Mouse (Mus musculus) cerebellum, postnatal 10 days (tissue): ENCODE measurements around the gene Dusp14.
A peak's percentile ranks its signal among the peaks of the same experiment; 100 is the strongest.

Experiments used
- DNase-seq, 2 experiments: peaks; one replicate each; pipeline ENCODE4 v3.0.0; 2021; ENCODE audit warnings: mixed read lengths in 2 of 2

The Dusp14 gene

DNA sequence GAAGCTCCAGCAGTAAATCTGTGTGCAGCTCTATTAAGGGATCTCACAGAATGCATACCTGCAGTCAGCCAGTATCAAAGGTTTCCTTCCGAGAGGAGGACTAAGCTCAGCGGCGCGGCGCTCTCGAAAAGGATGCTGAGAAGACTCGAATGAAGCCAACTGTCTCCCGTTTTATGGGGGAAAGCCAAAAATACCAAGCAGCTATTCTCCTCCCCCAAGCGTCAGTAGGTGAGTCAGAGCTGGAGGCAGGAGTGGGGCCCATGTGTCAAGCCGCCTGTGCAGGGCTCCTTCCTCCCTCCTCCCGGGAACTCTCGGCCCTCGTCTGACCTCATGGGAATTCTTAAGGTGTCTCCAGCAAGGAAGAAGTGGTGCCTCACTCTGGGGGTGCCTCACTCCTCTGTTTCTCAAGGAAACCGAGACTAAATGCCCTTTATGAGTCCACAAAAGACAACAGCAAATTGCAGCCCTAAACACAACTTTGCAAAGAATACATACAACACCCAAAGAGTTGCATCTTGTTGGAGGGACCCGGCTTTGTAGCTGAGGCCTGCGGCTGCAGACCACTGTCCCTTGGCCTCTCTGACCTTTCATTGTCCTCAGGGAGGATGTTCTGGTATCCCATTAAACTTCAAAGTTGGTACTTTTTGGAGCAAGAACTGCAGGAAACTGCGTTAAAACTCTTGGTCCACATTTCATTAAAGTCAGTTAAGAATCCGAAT lies 2.0 kb downstream of the Dusp14 start:
- DNase-seq: peak; percentile 78 to 80

DNA sequence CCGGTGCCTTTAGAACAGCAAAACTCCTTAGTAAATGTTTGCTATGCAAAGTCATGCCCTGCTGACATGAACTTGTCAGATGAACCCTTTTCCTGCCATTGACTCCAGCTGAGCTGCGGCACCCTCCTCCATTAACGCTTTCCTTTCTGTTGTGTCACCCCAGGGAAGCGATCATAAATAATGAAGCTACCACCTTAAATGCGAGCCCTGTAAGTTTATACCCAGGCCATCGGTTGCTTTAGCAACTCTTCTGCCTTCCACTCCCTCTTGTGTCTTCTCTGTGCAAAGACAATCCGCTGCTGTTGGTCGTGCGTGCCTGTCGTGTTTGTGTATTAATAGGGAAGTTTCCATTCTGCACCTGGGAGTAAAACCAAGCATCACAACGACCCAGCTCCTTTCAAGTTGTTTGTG lies 3.0 kb downstream of the Dusp14 start:
- peak; percentile 60 to 67 for DNase-seq

DNA sequence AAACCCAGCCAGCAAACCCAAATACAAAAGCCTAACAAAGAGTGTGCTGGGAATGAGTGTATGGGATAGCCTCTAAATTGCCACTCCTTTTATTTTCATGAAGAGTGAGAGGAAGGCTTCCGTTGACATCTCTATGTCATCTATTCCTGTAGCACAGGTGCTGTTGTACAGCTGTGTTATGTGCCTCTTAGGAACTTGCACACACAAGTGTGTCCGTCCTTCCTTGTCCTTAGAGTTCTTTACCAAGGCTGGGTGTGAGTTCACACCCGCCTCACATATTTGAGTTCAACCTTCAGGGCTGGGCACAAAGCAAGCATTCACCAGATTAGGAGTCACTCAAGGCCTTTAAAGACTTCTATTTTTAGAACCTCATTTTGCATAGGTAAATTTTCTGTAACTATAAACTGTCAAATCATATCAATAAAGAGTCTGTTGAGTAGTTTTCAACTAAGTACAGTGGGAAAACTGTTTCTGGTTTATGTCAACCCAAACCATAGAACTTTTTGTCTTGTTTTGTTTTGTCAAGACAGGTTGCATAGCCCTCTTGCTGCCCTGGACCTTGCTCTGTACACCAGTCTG lies 5.3 kb downstream of the Dusp14 start:
- DNase-seq: no peak

DNA sequence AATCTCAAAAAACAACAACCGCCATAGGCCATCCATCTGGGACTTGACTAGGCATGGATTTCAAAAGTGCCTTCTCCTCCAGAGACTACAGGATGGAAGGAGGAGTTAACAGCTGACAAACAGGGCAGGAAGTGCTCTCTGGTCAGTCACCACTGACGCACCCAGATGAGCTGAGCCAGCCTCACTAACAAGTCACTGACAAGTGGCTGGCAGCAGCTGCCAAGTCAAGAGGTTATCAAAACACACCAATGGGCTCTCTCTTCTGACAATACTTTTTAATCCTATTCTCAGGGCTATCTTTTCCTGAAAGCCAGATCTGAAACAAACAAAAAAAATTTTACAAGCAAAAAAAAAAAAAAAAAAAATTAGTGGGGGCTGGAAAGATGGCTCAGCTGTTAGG lies 6.3 kb downstream of the Dusp14 start:
- no peak for DNase-seq

DNA sequence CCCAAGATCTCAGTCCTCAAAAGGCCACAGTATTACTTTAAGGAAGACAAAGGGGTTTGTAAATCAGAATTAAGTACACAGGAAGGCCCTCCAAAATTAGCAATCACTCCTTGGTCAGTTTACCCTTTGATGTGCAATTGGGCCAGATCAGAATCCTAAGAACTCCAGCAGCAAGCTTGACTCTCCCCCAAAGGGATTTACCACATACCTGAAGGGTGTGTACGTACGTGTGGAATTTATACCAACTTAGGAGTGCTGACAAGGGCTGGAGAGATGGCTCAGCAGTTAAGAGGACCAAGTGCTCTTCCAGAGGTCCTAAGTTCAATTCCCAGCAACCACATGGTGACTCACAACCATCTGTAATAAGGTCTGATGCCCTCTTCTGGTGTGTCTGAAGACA lies 7.2 kb downstream of the Dusp14 start:
- DNase-seq: no peak

DNA sequence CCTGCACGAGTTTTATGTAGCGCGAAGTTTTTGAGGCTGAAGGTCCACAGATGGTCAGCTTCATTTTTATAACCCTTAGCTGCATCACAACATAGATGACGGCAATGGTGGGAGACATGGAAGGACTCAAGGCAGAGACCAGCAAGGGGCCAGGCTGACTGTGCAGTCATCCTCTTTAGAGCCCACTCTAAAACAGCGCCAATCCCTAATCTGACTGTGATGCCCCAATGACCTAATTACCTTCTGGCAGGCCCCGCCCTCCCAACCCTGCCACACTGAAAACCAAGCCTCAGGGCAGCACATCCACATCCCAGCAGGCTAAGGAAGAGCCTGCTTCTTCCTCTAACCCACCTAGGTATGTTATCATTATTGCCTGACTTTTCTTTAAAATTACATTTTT lies 8.4 kb downstream of the Dusp14 start:
- no peak for DNase-seq

DNA sequence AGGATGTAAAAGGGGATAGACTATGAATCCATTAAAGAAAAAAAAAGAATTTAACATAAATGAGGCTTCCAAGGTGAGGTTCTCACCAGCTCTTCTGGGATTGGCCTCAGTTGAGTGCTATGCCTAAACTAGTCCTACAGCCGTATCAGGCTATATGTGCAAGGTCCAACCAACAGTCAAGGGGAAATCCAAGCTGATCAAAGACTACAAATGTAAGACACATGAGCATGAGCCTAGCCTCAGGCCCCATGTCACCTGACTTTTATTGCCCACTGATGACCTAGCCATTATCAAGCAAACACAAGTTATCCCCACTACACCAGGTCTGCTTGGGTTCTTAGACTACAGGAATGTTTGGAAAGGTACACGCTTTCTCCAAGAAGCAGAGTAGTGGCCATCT lies 9.3 kb downstream of the Dusp14 start:
- no peak for DNase-seq

DNA sequence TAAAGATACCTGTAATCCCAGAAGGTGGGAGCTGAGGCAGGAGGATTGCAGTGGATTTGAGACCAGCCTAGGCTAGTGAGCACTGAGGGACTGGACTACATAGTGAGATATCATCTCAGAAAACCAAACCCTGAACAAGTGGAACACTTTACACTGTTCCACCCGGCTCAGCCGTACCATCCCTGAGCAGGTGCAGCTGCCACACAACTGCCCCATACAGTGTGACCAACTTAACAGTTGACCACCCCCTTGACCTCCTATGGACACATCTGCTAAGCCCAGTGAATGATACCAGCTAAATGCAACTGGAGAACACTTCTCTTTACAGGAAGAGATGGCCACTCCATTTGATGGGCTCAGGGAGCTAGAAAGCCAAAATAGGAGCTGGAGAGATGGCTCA lies 11.6 kb downstream of the Dusp14 start:
- DNase-seq: no peak

DNA sequence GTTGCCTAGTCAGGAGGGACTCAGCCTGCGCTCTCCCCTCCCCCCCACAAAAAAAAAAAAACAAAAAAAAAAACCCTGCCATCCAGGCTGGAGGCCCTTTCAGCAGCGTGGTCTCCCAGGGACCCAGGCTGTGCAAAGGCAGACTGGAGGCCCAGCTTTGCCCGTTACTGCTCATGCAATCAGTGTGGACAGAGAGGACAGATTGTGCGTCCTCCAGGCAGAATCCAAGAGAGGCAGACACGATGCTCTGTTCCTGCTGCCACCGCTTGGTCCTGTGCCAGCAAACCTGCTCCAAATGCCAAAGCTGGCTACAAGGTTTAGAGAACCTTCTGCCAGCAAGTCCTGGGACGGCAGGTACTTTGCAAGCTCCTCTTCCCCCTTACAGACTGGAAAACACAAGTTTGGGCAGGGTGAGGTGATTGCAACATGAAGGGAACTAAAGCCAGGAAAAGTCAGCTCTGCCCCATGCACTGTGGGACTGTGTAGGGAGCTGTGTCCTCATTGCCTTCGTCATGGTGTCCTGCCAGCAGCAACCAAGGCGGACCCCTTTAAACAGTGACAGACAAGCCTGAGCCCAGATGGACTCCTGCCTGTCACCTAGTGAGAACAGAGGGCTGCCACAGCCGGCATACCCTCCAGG lies 15.4 kb downstream of the Dusp14 start:
- DNase-seq: peak; percentile 98

DNA sequence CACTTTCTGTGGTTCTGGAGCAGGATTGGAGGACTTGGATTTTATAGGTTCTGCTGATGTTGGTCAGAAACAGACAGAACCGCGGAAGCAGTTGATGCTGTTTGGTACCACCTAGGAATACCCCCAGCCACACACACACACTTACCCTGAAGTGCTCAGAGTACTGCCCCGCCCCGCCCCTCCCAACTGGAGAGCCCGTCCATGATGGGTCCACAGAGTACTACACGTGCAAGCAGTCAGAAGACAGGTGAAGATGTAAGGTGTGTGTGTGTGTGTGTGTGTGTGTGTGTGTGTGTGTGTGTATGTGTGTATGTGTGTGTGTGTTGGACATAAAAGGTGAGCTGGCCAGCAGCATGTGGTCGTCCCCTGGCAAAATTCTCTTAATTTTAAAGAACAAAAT lies 16.0 kb downstream of the Dusp14 start:
- DNase-seq: no peak

DNA sequence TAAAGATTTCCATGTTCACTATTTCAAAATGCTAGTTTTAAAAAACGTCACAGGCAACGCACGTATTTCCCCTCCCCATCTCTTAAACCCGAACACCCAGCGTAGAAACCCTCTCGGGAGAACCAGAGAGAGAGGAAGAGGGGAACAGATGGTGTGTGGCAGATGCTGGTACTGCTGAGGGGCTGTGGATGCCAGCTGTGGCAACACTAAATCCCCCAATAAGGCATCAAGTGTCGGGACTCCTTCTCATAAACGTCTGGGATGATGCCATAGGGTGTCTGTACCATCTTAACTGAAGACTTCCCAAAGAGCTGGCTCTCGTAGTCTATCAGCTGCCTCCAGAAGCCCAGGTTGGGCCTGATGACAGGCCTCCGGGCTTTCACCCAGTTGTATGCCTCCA lies 20.6 kb downstream of the Dusp14 start:
- DNase-seq: peak; percentile 47 to 53

DNA sequence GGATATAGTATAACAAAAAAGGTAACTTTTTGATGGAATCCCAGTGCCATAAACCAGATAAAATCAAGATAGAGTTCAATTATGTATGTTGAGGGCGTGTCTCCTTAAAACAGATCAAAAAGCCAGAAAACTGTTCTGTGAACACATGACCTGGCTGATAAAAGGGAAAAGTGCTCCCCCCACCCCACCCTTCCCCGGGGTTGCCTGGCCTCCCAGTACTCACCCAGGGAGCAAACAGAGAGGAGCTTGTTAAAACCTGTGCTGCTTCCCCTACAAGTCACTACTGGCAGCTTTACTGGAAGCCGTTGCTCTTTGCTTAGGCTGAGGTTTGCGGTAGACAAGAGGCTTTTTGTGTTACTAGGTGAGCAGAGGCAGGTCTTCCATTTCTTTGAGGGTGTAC lies 21.8 kb downstream of the Dusp14 start:
- no peak for DNase-seq

DNA sequence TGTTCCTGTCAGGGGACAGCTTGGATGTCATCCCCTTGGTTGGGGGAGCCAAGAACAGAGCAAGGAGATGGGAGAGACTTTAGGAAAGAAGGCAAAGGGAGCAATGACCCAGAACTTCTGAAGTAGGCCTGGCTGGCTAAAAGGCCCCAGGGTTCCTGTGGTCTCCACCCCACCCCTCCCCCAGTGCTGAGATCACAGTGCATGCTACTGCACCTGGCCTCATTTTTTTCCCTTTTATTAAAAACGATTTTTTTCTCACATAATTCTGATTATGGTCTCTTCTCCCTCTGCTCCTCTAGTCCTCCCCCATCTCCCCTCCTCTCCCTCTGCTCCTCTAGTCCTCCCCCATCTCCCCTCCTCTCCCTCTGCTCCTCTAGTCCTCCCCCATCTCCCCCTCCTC lies 24.1 kb downstream of the Dusp14 start:
- DNase-seq: peak in 1 of 2 experiments; percentile 21

DNA sequence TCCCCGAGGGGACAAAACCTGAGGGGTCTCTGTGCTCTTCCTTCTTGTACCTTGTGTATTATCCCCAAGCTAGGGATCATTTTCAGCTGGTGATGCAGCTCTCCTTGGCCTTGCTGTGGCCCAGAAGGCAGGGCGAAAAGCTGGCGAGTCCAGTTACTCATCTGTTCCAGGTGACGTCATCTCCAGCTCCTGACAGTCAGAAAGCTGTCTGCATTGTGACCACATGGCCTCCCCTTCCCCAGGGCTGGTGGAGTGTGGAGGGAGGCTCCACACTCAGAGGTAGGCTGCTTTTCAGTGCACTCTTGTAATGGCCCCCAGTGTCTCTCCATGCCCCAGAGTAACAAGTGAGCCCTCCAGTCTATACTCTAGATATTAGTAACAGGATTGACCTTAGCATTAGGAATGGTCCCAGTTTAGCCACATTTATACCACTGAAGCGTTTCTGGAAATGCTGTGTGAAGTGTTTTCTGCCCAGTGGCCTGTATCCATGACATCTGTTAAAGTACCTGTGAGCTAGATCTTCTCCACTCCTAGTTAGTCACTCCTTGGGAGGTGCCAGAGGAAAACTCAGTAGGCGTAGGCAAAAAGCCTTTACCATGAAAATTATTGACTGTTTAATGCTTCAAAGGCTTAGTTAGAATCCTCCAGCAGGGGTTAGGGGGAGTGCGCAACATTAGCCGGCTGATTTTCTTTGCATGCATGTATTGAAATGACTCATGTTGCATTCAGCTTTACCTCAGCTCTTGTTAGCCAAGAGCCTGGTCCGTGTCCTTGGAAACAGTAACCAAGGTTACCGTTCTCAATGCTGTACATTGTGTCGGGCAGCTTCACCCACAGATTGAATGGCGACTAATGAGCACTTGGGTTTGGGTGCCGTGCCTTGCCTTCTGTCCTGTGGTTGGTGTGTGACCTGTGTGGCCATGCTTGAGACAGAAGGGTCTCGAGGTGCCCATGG lies 26.0 kb downstream of the Dusp14 start:
- peak; percentile 81 to 83 for DNase-seq

DNA sequence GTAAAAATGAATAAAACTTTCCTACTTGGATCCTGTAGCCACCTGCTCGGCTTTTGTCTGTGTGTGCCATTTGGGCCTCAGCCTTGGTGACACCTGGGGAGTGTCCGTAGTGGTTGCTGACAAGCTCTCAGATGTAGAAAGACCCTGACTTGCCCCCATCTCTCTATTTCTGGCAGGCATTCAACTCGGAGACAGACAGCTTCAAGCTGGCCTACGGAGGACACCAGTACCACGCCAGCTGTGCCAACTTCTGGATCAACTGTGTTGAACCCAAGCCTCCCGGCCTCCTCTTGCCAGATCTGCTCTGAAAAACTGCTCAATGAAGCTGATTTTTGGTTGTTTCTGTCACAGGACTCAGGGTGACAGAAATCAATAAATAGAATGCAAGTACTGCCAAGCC lies 28.4 kb downstream of the Dusp14 start:
- DNase-seq: peak in 1 of 2 experiments; percentile 33

DNA sequence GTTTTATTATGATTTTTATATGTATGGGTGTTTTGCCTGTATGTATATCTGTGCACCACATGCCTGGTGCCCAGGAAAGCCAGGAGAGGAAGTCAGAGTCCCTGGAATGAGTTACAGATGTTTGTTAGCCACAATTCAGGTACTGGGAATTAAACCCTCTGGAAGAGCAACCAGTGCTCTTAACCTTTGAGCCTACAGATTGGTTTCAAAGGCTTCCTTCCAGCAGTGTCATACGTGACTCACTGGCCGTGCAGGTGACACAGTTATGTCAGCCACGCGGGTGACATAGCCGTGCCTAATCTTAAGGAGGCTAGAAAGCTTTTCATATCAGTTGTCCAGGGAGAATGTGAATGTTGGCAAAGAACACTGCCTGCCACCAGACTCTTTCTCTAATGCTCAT lies 35.4 kb downstream of the Dusp14 start:
- DNase-seq: no peak

DNA sequence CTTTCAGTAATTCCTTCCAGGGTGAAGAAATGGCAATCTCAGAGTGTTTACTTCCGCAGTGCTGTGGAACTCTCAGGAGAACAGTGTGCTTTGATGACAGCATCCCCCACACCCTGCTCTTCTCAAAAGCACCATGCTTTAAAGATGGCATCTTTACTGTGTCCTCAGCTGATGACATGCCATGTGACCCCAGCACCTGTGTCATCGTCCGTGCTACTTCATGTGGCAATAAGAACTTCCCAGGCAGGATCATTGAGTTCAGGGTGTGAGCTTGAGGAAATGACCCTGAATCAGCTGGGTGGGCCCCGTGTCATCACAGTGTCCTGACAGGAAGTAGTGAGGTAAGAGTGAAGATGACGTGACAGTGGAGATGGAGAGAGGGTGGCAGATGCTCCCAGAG lies 36.5 kb downstream of the Dusp14 start:
- DNase-seq: no peak

DNA sequence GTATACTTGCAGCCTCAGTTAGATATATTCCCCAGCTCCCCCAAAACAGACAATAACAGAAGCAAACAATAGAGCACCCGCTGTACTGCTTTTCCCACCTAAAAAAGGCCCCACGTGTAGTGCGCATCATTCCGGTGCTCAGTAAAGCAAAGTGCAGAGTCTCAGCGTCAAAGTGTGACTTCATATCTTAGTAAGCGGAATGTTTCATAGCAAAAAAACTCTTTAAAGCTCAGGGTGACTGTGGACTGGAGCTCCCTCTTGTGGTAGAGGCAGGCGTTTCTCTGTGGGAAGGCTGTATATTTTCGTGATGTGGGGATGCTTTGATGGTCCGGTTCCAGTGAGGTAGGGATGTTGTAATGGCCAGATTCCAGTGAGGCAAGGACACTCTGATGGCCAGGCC lies 37.1 kb downstream of the Dusp14 start:
- peak; percentile 64 to 73 for DNase-seq

DNA sequence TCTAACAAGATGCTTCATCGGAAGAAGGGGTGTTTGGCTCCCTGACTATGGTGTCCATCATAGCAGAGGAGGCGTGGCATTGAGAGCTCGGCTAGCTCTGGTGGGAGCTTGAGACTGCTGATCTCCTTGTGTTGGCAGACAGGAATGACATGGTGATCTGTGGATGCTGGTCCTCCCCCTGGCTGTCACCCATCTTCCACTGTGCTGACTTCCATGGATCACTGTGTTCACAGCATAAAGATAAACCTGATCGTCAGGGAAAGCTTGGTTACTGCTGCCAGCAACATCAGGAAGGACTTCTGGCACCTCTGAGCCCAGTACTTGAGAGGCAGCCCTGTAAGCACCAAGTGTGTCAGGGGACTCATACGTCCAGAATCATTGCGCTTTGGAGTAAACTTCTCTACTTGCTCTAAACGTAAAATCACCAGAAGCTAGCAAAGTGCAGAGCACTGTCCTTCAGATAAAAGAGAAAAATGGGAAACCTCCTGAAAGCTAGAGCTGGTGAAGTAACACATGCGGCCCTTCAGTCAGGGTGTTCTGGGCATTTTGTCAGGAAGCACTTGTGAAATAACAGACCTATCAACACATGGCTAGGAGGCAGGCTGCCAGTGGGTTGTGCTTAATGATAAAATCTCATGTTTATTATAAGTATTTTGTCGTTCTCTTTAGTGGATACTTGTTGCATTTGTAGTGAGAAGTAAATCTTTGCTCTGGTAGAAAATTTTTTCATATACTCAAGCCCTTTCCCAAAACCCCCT lies 40.6 kb downstream of the Dusp14 start:
- DNase-seq: no peak

DNA sequence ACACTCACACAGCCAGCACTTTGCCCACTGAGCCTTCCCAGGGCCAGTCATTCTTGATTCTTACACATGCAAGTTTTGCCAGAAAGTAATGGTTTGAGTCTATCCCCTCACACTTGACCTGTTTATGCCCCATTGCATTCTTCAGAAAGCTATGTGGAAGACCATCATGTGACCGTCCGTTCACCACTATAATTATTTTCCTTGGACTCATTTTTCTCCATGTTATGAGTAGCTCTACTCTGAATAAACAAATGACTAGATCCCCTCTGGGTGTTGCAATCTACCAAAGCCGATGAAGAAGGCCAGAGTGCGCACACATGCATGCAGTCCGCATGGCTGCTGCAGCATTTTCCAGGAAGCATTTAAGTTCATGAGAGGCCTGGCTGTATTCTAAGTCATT lies 41.8 kb downstream of the Dusp14 start:
- DNase-seq: no peak

DNA sequence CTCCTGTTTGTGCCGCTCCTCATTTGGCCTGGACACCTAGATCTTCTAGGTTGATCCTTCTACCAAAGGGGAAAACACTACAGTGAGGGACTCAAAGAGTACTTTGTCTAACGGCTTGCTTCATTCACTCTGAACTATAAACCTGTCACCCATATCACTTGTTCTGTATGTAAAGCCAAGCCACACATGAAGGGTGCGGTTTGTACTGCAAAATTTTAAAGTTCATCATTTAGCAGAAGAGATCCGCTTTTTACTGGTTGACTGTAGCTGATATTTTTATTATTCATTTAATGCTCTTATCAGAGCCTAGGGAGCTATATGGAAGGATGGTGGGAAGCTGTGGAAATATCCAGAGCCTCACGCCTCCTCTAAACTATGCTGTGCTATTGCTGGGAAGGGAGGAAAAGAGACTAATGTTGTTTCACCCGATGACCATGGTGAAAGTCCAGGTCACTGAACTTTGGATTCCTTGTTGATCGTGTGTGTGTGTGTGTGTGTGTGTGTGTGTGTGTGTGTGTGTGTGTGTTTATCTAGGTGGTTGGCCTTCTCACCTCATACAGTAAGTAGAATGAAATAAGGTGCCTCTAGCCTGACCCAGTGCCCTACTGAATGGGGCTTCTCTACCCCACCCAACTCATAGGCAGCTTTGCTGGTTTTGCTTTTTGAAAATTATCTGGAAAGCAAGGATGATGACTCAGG lies 52.1 kb downstream of the Dusp14 start:
- DNase-seq: no peak
